Mouse (Mus musculus) heart, postnatal 25 days (tissue): ENCODE data around the gene Helz2. TPM values are rescaled to one million over a fixed set of nuclear protein-coding genes. Genes with fewer than 3 reads are reported as not detected.

Source experiments
- DNase-seq: peaks from one replicate; pipeline ENCODE4 v3.0.0; 2022; ENCODE audit warnings: low spot score
- intact Hi-C: fragments of 180-260 bp; cut with DNase I; formaldehyde crosslinking; loops from one replicate; pipeline ENCODE4 v1.15.1; 2025
- total RNA-seq, 2 experiments: library from RNA; stranded (reverse); gene quantifications; 2 replicates each; pipeline ENCODE4 v1.2.3; 2021

The Helz2 gene
- total RNA-seq, result 1 to 10 TPM; 8.4 to 9.5 TPM

- peak; percentile 51 for DNase-seq
- intact Hi-C loops, result loop anchor here (5.0 kb wide), 1 partner anchor 46 kb away; the partner anchor contains the start of gene Gmeb2
These were observed at the start of gene Helz2 for GRCm38 (mm10) chr2:181241602-181242313. Gene Helz2 (minus strand): TSS chr2:181242027.

- intact Hi-C loops, result no loop called here
- DNase-seq, result no peak
These were observed 49.1 kb upstream of the Helz2 start for GRCm38 (mm10) chr2:181290937-181291336.

GRCm38 (mm10) chr2:181288691-181289090 lies 46.9 kb upstream of the Helz2 start:
- no peak for DNase-seq
- intact Hi-C loops, result loop anchor here (5.0 kb wide), 1 partner anchor 46 kb away; the partner anchor contains the start of gene Helz2

- peak; percentile 93 for DNase-seq
- intact Hi-C loops, result loop anchor here (2.0 to 5.0 kb wide), 2 partner anchors 46 to 101 kb away; partner anchors contain the start of genes Helz2 and Ppdpf
These were observed 46.1 kb upstream of the Helz2 start, which contains the start of gene Gmeb2 for GRCm38 (mm10) chr2:181287958-181288350. Gene Gmeb2 (minus strand): TSS chr2:181288035.

- intact Hi-C loops, result loop anchor here (2.0 to 5.0 kb wide), 2 partner anchors 45 to 101 kb away; partner anchors contain the start of genes Helz2 and Ppdpf
- peak; percentile 79 for DNase-seq
These were observed 45.6 kb upstream of the Helz2 start for GRCm38 (mm10) chr2:181287338-181287957.

GRCm38 (mm10) chr2:181286629-181287337 lies 45.0 kb upstream of the Helz2 start:
- intact Hi-C loops, result loop anchor here (2.0 to 5.0 kb wide), 2 partner anchors 44 to 100 kb away; partner anchors contain the start of genes Helz2 and Ppdpf

GRCm38 (mm10) chr2:181279968-181280367 lies 38.1 kb upstream of the Helz2 start:
- intact Hi-C loops, result no loop called here
- DNase-seq, result no peak

More at GRCm38 (mm10) chr2:181286629-181287337, 45.0 kb upstream of the Helz2 start:
- no peak for DNase-seq

- no peak for DNase-seq
- intact Hi-C loops, result no loop called here
These were observed 36.0 kb upstream of the Helz2 start for GRCm38 (mm10) chr2:181277866-181278265.

- intact Hi-C loops, result no loop called here
- no peak for DNase-seq
These were observed 34.9 kb upstream of the Helz2 start for GRCm38 (mm10) chr2:181276766-181277165.

- DNase-seq, result no peak
- intact Hi-C loops, result no loop called here
These were observed 32.8 kb upstream of the Helz2 start for GRCm38 (mm10) chr2:181274639-181275038.

- DNase-seq, result no peak
- intact Hi-C loops, result no loop called here
These were observed 32.0 kb upstream of the Helz2 start for GRCm38 (mm10) chr2:181273829-181274228.

- DNase-seq, result no peak
- intact Hi-C loops, result no loop called here
These were observed 30.3 kb upstream of the Helz2 start for GRCm38 (mm10) chr2:181272092-181272491.

- intact Hi-C loops, result no loop called here
- no peak for DNase-seq
These were observed 25.0 kb upstream of the Helz2 start for GRCm38 (mm10) chr2:181266839-181267238.

- intact Hi-C loops, result no loop called here
- no peak for DNase-seq
These were observed 11.4 kb upstream of the Helz2 start for GRCm38 (mm10) chr2:181253248-181253647.

GRCm38 (mm10) chr2:181251841-181252240 lies 10.0 kb upstream of the Helz2 start:
- DNase-seq, result no peak
- intact Hi-C loops, result no loop called here

- intact Hi-C loops, result no loop called here
- DNase-seq, result no peak
These were observed 7.4 kb upstream of the Helz2 start for GRCm38 (mm10) chr2:181249217-181249616.

- DNase-seq, result no peak
- intact Hi-C loops, result no loop called here
These were observed 3.2 kb upstream of the Helz2 start for GRCm38 (mm10) chr2:181245031-181245430.

GRCm38 (mm10) chr2:181243706-181244394 lies 2.0 kb upstream of the Helz2 start:
- intact Hi-C loops, result loop anchor here (5.0 kb wide), 1 partner anchor 43 kb away; the partner anchor contains the start of gene Gmeb2
- DNase-seq, result no peak

- intact Hi-C loops, result loop anchor here (5.0 kb wide), 1 partner anchor 45 kb away; the partner anchor contains the start of gene Gmeb2
These were observed 463 bp upstream of the Helz2 start for GRCm38 (mm10) chr2:181242314-181242665.

More at GRCm38 (mm10) chr2:181242314-181242665, 463 bp upstream of the Helz2 start:
- no peak for DNase-seq
